Mouse (Mus musculus): ENCODE measurements around the gene Erc2.

Gene Erc2

DNA sequence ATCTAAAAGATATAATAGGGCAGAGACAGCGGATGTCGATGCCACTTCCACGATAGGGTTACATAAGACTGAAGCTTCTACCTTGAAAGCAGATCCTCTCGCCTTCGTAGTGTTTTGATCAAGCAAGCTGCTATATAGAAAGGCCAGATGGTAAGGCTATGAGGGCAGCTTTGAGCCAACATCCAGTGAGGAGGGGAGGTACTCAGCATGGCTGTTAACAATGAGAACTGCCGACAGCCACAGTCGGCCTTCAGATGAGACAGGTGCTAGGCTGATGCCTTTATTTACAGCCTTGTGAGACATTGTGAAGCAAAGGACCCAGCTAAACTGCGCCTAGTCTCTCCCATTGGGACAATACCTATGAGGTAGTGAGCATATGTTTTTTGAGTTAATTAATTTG is 156.3 kb downstream of the Erc2 start:
- DNase-seq (ENCODE audit: low spot score) = no peak

GRCm38 (mm10) chr14:27778982-27779701 is 156.9 kb downstream of the Erc2 start:
- DNase-seq (ENCODE audit: low spot score) = no peak

GRCm38 (mm10) chr14:27781221-27781620 is 159.0 kb downstream of the Erc2 start:
- no peak for DNase-seq (ENCODE audit: low spot score)

- DNase-seq (ENCODE audit: low spot score) = no peak
Observed at GRCm38 (mm10) chr14:27784826-27785225, 162.6 kb downstream of the Erc2 start.

- no peak for DNase-seq (ENCODE audit: low spot score)
Observed at GRCm38 (mm10) chr14:27785562-27785961, 163.3 kb downstream of the Erc2 start.

DNA sequence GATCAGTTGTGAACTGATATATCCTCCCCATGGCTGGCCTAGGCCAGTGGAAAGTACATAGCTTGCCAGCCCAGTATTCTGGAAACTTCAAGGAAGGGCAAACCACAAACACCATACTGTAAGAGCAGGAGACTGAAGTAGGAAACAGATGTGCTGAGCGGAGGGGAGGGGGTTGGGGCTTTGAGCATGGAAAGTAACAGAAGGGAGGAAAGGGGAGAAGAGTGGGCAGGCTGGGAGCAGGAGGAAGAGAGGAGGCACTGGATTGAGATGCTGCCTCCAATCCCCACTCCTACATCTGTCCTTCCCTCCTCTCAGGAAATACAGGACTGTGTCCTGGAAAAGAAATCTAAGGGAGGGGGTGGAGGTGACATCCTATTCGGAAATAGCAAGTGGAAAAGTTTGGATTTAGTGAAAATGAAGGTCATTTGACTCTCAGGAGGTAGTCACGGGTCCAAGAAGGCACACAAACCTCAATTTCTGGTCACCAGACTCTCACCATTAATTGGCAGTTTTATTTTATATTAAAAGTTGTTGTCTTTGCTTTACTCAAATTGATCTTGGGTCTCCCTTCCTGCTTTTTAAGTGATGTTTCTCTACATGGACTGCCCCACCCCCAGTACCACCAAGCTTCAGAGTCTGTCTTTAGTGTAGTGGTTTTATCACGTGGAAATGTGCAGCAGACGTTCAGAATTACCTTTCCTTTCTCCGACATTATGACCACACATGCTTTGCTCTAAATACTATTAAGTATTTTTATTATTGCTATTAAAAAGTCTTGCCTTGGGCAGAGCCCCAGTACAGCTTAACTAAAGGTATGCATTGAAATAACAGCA is 167.1 kb downstream of the Erc2 start:
- DNase-seq (ENCODE audit: low spot score) = no peak

DNA sequence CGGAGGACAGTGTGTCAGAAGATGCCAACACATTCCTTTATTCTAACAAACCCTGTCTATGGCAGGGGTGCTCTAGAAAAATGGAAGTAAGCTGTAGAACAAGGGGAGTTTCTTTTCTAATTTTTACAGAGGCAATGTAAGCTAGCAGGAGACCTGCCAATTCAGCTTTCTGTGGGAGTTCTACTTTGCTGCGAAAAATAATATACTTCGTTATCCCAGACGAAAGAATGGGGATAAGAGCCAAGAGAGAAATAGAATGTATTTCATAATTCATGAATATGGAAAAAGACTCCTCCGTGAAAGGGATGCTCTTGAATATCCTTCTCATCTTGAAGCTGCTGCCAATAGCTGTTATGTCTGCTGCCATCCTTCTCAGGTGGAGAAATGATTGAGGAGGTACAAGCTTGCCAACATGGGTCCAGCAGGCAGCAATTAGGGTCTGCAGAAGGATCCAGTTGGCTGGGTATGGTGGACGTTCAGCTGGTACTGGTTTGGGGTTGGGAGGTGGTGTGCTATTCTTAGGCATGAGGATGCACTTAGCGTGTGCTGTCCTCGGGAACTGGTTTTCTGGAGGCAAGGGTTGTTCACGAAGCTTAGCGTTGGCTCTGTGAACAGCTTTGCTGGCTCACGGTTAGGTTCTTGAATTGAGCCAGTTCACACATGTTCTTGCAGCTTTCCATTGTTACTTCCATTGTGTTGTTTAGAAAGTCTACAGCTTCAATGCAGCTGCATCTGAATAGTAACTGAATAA is 176.1 kb downstream of the Erc2 start:
- DNase-seq (ENCODE audit: low spot score) = no peak

- no peak for DNase-seq (ENCODE audit: low spot score)
Observed at GRCm38 (mm10) chr14:27800766-27801165, 178.5 kb downstream of the Erc2 start.

DNA sequence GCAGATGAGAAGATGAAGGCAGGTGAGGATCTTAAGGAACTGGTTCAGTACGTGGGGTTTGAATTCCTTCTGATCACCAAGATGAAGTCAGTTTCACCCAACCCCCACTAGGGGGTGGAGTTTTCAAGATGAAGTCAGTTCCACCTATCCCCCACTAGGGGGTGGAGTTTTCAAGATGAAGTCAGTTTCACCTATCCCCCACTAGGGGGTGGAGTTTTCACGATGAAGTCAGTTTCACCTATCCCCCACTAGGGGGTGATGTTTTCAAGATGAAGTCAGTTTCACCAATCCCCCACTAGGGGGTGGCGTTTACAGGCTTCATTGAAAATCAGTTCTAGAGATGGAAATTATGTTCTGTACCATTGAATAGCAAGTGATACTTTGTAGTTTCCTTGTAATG is 181.7 kb downstream of the Erc2 start:
- DNase-seq (ENCODE audit: low spot score) = no peak

DNA sequence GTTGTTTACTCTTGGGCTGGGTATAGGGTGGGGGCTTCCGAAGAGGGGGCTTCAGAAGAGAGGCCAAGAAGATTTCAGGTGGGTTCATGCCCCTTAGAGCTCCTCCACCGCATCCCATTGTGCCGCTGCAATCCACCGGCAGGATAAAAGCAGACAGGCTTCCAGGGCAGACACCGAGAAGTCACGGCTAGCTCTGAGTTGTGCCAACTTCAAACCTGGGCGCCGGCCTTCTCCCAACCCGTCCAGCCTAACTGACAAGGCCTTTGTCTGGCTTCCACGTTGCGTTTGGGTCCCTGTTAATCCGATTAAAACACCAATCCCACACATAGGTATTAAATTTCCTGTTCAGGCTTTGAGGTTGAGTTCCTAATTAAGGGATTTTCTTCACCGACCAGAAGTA is 182.8 kb downstream of the Erc2 start:
- DNase-seq (ENCODE audit: low spot score) = no peak

DNA sequence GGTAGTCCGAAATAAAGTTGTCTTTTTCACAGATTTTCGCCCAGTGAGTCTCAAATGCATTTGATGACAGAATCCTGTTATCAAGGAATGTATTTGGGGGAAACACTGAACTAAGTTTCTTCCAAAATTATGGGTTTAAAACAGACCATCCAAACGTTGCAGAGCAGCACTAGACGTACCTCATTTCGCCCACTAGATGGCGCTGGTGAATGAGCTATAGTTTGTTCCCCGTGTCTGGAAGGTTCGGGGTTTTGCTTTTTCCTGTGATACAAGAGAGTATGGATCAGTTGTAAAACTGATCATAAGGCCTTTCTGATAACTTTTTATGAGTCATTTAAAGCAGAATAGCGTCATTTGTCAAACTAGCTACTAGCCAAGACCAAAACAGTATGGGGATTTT is 185.9 kb downstream of the Erc2 start:
- peak; percentile 71 for DNase-seq (ENCODE audit: low spot score)

- no peak for DNase-seq (ENCODE audit: low spot score)
Observed at GRCm38 (mm10) chr14:27808523-27809114, 186.4 kb downstream of the Erc2 start.

DNA sequence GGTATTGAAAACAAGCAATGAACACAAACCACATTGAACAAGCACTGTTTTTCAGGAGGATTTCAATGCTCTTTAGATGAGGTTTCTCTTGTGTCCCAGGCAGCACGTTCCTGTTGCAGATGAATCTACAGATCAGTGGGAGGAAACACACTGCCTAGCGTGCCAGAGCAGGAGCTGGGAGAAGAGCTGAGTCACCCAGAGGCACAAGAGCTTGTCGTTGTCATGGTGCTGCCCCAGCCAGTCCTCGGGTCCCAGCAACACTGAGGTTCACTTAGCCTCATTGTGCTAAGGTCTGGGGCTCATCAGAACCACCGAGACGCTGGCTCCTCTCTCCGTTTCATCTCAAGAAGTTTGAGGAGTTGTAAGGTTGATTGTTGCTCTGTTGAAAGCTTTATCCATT is 188.6 kb downstream of the Erc2 start:
- DNase-seq (ENCODE audit: low spot score) = peak; percentile 47

GRCm38 (mm10) chr14:27811649-27812048 is 189.4 kb downstream of the Erc2 start:
- DNase-seq (ENCODE audit: low spot score) = no peak

DNA sequence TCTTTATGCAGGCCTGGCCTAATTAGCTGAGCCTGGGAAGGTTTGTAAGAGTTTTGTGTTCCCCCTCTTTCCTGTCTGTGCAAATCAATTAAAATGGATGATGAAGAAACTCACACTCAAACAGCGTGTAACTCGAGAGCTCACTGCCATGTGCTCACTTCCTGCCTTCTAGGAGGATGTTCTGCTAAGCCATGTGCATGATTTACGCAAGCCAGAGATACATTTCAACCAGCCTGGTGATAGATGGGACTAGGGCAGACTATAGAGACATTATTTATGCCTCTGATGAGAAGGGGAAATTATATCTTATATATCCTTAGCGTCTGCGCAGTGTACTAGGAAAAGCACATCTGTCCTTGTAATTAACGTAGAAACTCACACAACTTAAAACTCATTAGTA is 193.5 kb downstream of the Erc2 start:
- no peak for DNase-seq (ENCODE audit: low spot score)

DNA sequence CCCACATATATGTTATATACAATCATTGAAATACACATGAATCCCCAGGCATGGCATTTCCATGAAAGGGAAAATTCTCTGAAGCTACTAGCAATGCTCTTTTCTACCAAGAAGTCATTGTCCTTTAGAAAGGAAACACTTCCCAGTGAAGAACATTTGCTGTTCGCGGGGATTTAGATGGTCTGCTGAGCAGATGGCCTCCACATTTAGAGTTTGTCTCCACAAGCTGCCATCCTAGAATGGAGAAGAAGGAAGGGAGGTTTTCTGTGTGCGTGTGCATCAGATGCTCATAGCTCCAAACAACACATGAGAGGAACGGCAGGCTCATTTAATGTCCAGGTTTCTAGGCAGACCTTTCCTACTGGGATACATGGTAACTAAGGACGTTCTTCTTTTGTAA is 196.8 kb downstream of the Erc2 start:
- DNase-seq (ENCODE audit: low spot score) = no peak

DNA sequence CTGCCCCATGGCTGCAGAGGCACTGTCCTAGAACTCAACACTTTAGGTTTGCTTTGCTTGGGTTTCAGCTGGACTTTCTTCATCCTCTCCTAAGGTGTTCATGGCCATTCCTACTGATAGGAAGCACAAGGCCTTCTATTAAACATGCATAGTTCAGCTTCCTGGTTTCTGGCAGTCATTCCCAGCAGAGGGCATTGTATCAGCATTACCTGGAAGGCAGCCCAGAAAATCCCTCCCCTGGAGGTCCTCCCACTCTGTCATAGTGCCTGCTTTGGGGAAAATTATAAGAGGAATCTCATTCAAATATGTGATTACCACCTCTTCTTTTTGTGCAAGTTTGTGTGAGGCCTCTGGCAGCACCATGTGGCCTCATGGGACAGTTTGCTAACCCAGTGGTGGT is 199.6 kb downstream of the Erc2 start:
- peak; percentile 55 for DNase-seq (ENCODE audit: low spot score)

- no peak for DNase-seq (ENCODE audit: low spot score)
Observed at GRCm38 (mm10) chr14:27822566-27822965, 200.3 kb downstream of the Erc2 start.

GRCm38 (mm10) chr14:27823048-27823447 is 200.8 kb downstream of the Erc2 start:
- DNase-seq (ENCODE audit: low spot score) = no peak

GRCm38 (mm10) chr14:27823897-27824296 is 201.7 kb downstream of the Erc2 start:
- no peak for DNase-seq (ENCODE audit: low spot score)

DNA sequence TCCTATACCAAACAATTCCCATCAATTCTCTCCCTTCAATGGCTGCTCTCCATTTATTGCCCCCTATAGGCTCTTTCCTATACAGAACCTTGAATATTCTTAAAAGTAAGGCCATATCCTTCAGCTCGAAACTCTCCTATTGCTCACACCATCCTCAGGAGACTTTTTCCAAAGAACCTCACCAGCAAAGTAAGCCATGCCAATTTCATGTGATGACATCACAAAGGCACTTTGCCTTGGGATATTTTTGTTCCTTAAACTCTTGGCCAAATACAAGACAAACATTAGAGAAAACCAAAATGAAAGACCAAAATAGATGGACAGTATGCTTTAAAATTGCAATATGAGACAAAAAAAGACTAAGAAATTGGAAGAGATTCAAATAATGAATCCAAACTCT is 204.6 kb downstream of the Erc2 start:
- DNase-seq (ENCODE audit: low spot score) = no peak

DNA sequence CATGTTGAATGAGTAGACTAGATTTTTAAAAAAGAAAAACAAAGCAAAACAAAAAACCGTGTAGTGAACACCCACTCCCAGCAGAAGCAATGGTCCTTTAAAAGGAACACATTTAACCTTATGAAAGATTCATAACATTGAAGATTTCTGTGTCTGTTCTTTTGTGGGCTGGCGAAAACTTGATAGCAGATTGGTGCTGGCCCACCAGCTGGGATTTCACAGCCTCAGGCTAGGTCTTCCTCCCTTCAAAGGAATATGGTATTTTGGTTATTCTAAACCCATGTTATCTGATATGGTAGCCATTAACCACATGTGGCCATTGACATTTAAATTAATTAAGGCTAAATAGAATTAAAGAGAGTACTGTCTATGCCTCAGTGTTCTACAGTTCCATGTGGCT is 205.9 kb downstream of the Erc2 start:
- no peak for DNase-seq (ENCODE audit: low spot score)

Measured in layer of hippocampus, adult 11-12 months (tissue).